Mouse (Mus musculus): Measurements from ENCODE around the gene Spic.
A peak's percentile ranks its signal among the peaks of the same experiment; 100 is the strongest.
"Not testable (repeated sequence)": the region's sequence is repeated elsewhere in the genome, so short reads cannot be mapped to it uniquely, and the experiment has no call there.

Gene Spic

GRCm38 (mm10) chr10:88684925-88685324 is at the start of gene Spic:
Gene Spic (minus strand): TSS chr10:88685015.
- peak; percentile 96 for DNase-seq (ENCODE audit: low read depth, low spot score)

- DNase-seq (ENCODE audit: low read depth, low spot score): peak; percentile 61
Measured at GRCm38 (mm10) chr10:88732309-88732622, 47.5 kb upstream of the Spic start.

GRCm38 (mm10) chr10:88731496-88732308 is 46.9 kb upstream of the Spic start:
- no peak for DNase-seq (ENCODE audit: low read depth, low spot score)

- peak; percentile 89 for DNase-seq (ENCODE audit: low read depth, low spot score)
Measured at GRCm38 (mm10) chr10:88730571-88731495, 46.0 kb upstream of the Spic start, which contains the start of gene Arl1. Gene Arl1 (plus strand): TSS chr10:88730858.

- no peak for DNase-seq (ENCODE audit: low read depth, low spot score)
Measured at GRCm38 (mm10) chr10:88728166-88728565, 43.4 kb upstream of the Spic start.

GRCm38 (mm10) chr10:88727128-88727527 is 42.3 kb upstream of the Spic start:
- DNase-seq (ENCODE audit: low read depth, low spot score): peak; percentile 77

GRCm38 (mm10) chr10:88725343-88725742 is 40.5 kb upstream of the Spic start:
- peak; percentile 78 for DNase-seq (ENCODE audit: low read depth, low spot score)

GRCm38 (mm10) chr10:88719618-88720017 is 34.8 kb upstream of the Spic start:
- DNase-seq (ENCODE audit: low read depth, low spot score): no peak

GRCm38 (mm10) chr10:88717756-88718025 is 32.9 kb upstream of the Spic start:
- DNase-seq (ENCODE audit: low read depth, low spot score): no peak

GRCm38 (mm10) chr10:88716986-88717755 is 32.4 kb upstream of the Spic start:
- DNase-seq (ENCODE audit: low read depth, low spot score): peak; percentile 60

- DNase-seq (ENCODE audit: low read depth, low spot score): no peak
Measured at GRCm38 (mm10) chr10:88715621-88716020, 30.8 kb upstream of the Spic start.

- DNase-seq (ENCODE audit: low read depth, low spot score): no peak
Measured at GRCm38 (mm10) chr10:88714744-88715143, 29.9 kb upstream of the Spic start.

GRCm38 (mm10) chr10:88712359-88712758 is 27.5 kb upstream of the Spic start:
- DNase-seq (ENCODE audit: low read depth, low spot score): no peak

GRCm38 (mm10) chr10:88708671-88709523 is 24.1 kb upstream of the Spic start:
- peak; percentile 90 for DNase-seq (ENCODE audit: low read depth, low spot score)

GRCm38 (mm10) chr10:88700938-88701337 is 16.1 kb upstream of the Spic start:
- DNase-seq (ENCODE audit: low read depth, low spot score): peak; percentile 74

GRCm38 (mm10) chr10:88682904-88683563 is 1.8 kb downstream of the Spic start:
- DNase-seq (ENCODE audit: low read depth, low spot score): no peak

GRCm38 (mm10) chr10:88672825-88673224 is 12.0 kb downstream of the Spic start:
- DNase-seq (ENCODE audit: low read depth, low spot score): peak; percentile 28

- DNase-seq (ENCODE audit: low read depth, low spot score): peak; percentile 93
Measured at GRCm38 (mm10) chr10:88672123-88672522, 12.7 kb downstream of the Spic start.

GRCm38 (mm10) chr10:88669719-88670118 is 15.1 kb downstream of the Spic start:
- DNase-seq (ENCODE audit: low read depth, low spot score): no peak

- not testable (repeated sequence) for DNase-seq (ENCODE audit: low read depth, low spot score)
Measured at GRCm38 (mm10) chr10:88663856-88664255, 21.0 kb downstream of the Spic start.

Data from ZHBTc4 (cell line).